Comparison of ENCODE assay signal across 18 mouse cellular contexts in the genomic region with DNA sequence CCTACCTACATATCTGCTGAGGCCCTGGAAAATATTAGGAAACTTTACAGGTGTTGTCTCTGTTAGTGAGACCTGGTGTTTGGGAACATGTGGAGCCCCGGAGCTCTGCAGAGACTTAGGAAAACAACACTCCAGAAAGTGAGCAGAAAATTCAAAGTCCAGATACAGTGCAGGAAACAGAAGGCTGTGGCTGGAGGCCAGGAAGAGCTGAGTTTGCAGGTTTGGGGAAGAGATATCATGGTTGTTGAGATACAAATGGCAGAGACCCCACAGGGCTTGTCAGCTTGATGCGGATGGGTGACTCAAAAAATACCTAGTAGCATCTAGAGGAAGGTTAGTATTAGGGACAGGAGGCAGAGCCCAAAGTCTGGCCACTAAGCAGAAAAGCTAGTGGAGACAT. TPM values are rescaled to one million over a fixed set of nuclear protein-coding genes. Genes with fewer than 3 reads are reported as not detected.
A peak's percentile ranks its signal among the peaks of the same experiment; 100 is the strongest.
DNase-seq lines count a peak whose midpoint lies in the region; ATAC-seq lines count a peak whose summit lies in the region.
"Had no signal": no experiment of that assay in that cellular context is flagged by ENCODE, and none has a peak within 500 bp of the region (broad histone marks: within the 10 kb centered on the region; RNA-seq: fewer than 3 reads in every experiment).

No protein-coding gene starts in this region.

- no peak overlapping the region for H3K9ac ChIP-seq in kidney, embryonic 15.5 days
- 0 out of 2 replicates have a peak overlapping the region, but pooled peaks have one; percentile 11 for H3K9ac ChIP-seq in midbrain, embryonic 13.5 days (replicated peaks)
- no peak overlapping the region for H3K9ac ChIP-seq in midbrain, embryonic 14.5 days (replicated peaks; ENCODE audit: low read length)
- H3K9ac ChIP-seq: embryonic facial prominence, embryonic 12.5 days; forebrain, embryonic 15.5 days; hindbrain, embryonic 12.5 days had no signal

- peak; percentile 40 to 44 for DNase-seq in kidney, adult 8-10 months
- no peak for DNase-seq in midbrain, embryonic 14.5 days
- peak; percentile 58 to 60 for DNase-seq in kidney, postnatal 25 days
- no peak for DNase-seq in right cerebral cortex, adult 2 months (ENCODE audit: low spot score in 2 of 2)
- DNase-seq: adrenal gland, postnatal 14 days; cerebellum, adult 11-12 months; cerebellum, postnatal 25 days; heart, adult 18-20 months; heart, postnatal 10 days; heart, postnatal 4 days had no signal

- no peak overlapping the region for H3K4me2 ChIP-seq in kidney, embryonic 15.5 days
- no peak overlapping the region for H3K4me2 ChIP-seq in midbrain, embryonic 13.5 days (replicated peaks)
- H3K4me2 ChIP-seq in midbrain, embryonic 14.5 days (ENCODE audit: low read length) = no peak overlapping the region
- H3K4me2 ChIP-seq: embryonic facial prominence, embryonic 12.5 days; forebrain, embryonic 15.5 days; hindbrain, embryonic 12.5 days had no signal

- no peak overlapping the region for H3K27ac ChIP-seq in kidney, embryonic 15.5 days
- H3K27ac ChIP-seq in midbrain, embryonic 13.5 days = no peak overlapping the region
- no peak overlapping the region for H3K27ac ChIP-seq in midbrain, embryonic 14.5 days (replicated peaks; ENCODE audit: low read depth, low read length)
- H3K27ac ChIP-seq: embryonic facial prominence, embryonic 12.5 days; forebrain, embryonic 15.5 days; heart, embryonic 10.5 days; hindbrain, embryonic 12.5 days had no signal

- H3K27me3 ChIP-seq in kidney, embryonic 15.5 days = no peaks in the 10 kb centered on the region
- H3K27me3 ChIP-seq in midbrain, embryonic 13.5 days = no peaks in the 10 kb centered on the region
- no peaks in the 10 kb centered on the region for H3K27me3 ChIP-seq in midbrain, embryonic 14.5 days (ENCODE audit: control insufficient read depth, insufficient read depth, low read length)
- H3K27me3 ChIP-seq: embryonic facial prominence, embryonic 12.5 days; forebrain, embryonic 15.5 days; hindbrain, embryonic 12.5 days; Patski had no signal

- peaks cover 11% of the 10 kb centered on the region for H3K36me3 ChIP-seq in kidney, embryonic 15.5 days
- H3K36me3 ChIP-seq in midbrain, embryonic 13.5 days = peaks cover 3% of the 10 kb centered on the region; the same call in 1 of the 2 replicates
- H3K36me3 ChIP-seq in midbrain, embryonic 14.5 days (ENCODE audit: control insufficient read depth, insufficient read depth, low read length) = peaks cover 6% of the 10 kb centered on the region

- no peak for ATAC-seq in kidney, embryonic 15.5 days (replicated peaks; ENCODE audit: low FRiP score)
- no peak for ATAC-seq in midbrain, embryonic 13.5 days
- ATAC-seq in midbrain, embryonic 14.5 days (ENCODE audit: low FRiP score, low TSS enrichment) = no peak
- ATAC-seq: activated CD4-positive, CD25-positive, alpha-beta regulatory T cell, adult 4 months; forebrain, embryonic 15.5 days; Patski had no signal

- H3K4me1 ChIP-seq in kidney, embryonic 15.5 days = peaks cover 19% of the 10 kb centered on the region
- H3K4me1 ChIP-seq in midbrain, embryonic 13.5 days (replicated peaks) = peaks cover 22% of the 10 kb centered on the region
- H3K4me1 ChIP-seq in midbrain, embryonic 14.5 days (ENCODE audit: control insufficient read depth, insufficient read depth, low read length) = peaks cover 18% of the 10 kb centered on the region

- WGBS in kidney, embryonic 15.5 days = 67% methylated on average over 2 of the region's 2 CpGs
- 88% methylated on average over 2 of the region's 2 CpGs for WGBS in midbrain, embryonic 13.5 days
- 88% methylated on average over 2 of the region's 2 CpGs for WGBS in midbrain, embryonic 14.5 days

- H3K4me3 ChIP-seq in kidney, embryonic 15.5 days (replicated peaks) = no peak overlapping the region
- no peak overlapping the region for H3K4me3 ChIP-seq in midbrain, embryonic 13.5 days (replicated peaks)
- H3K4me3 ChIP-seq in midbrain, embryonic 14.5 days (replicated peaks; ENCODE audit: low read depth, low read length) = no peak overlapping the region
- H3K4me3 ChIP-seq: embryonic facial prominence, embryonic 12.5 days; forebrain, embryonic 15.5 days; heart, embryonic 10.5 days; hindbrain, embryonic 12.5 days had no signal

- no peaks in the 10 kb centered on the region for H3K9me3 ChIP-seq in kidney, embryonic 15.5 days (replicated peaks)
- no peaks in the 10 kb centered on the region for H3K9me3 ChIP-seq in midbrain, embryonic 13.5 days
- no peaks in the 10 kb centered on the region for H3K9me3 ChIP-seq in midbrain, embryonic 14.5 days (ENCODE audit: control insufficient read depth, low read length)
- H3K9me3 ChIP-seq: embryonic facial prominence, embryonic 12.5 days; forebrain, embryonic 15.5 days; heart, embryonic 10.5 days; hindbrain, embryonic 12.5 days had no signal

RNA-seq across cellular contexts. Expression of a gene that starts 2.5 kb away (rescaled TPM):
- 318 and 324 TPM in 2 replicates for polyA plus RNA-seq in kidney, embryonic 15.5 days (2015; fragmentation: Nextera tagmentation; extraction: Ambion mirVana)
- polyA plus RNA-seq in midbrain, embryonic 13.5 days (2015; fragmentation: Nextera tagmentation; extraction: Ambion mirVana) = 527 and 571 TPM in 2 replicates
- polyA plus RNA-seq in midbrain, embryonic 14.5 days (2014; fragmentation: Nextera tagmentation; extraction: Ambion mirVana) = 578 and 581 TPM in 2 replicates

RNA-seq across cellular contexts. Expression of a gene that starts 58.0 kb away (rescaled TPM):
- polyA plus RNA-seq in kidney, embryonic 15.5 days (2015; fragmentation: Nextera tagmentation; extraction: Ambion mirVana) = 131 and 135 TPM in 2 replicates
- 138 and 146 TPM in 2 replicates for polyA plus RNA-seq in midbrain, embryonic 13.5 days (2015; fragmentation: Nextera tagmentation; extraction: Ambion mirVana)
- 120 and 138 TPM in 2 replicates for polyA plus RNA-seq in midbrain, embryonic 14.5 days (2014; fragmentation: Nextera tagmentation; extraction: Ambion mirVana)

RNA-seq across cellular contexts. Expression of a gene that starts 59.0 kb away (rescaled TPM):
- 6.0 and 13.2 TPM in 2 replicates for polyA plus RNA-seq in kidney, embryonic 15.5 days (2015; fragmentation: Nextera tagmentation; extraction: Ambion mirVana)
- polyA plus RNA-seq in midbrain, embryonic 13.5 days (2015; fragmentation: Nextera tagmentation; extraction: Ambion mirVana) = 1.1 and 1.9 TPM in 2 replicates
- 0.50 and 1.6 TPM in 2 replicates for polyA plus RNA-seq in midbrain, embryonic 14.5 days (2014; fragmentation: Nextera tagmentation; extraction: Ambion mirVana)
- polyA plus RNA-seq: activated CD4-positive, CD25-positive, alpha-beta regulatory T cell, adult 4 months had no signal

Comparison
In these comparisons a context has a peak if more than half of its experiments do, and no peak if none do; other contexts are left out.
1. DNase-seq: peak in kidney, adult 8-10 months (2 of 2) and kidney, postnatal 25 days (2 of 2); none in midbrain, embryonic 14.5 days (single experiment) and right cerebral cortex, adult 2 months (0 of 2).